Mouse (Mus musculus): ENCODE results near the gene C530008M17Rik. TPM values are rescaled to one million over a fixed set of nuclear protein-coding genes. Genes with fewer than 3 reads are reported as not detected.

Gene C530008M17Rik
- polyA plus RNA-seq, 1 experiment from 2014 or later: 37.4 TPM

GRCm38 (mm10) chr5:76691706-76692424 is 35.6 kb downstream of the C530008M17Rik start:
- H3K9ac ChIP-seq (ENCODE audit: low read length): no peak overlapping the region
- no peak overlapping the region for H3K4me3 ChIP-seq (ENCODE audit: low read length)
- H3K4me2 ChIP-seq (ENCODE audit: low read depth, low read length): no peak overlapping the region
- H3K36me3 ChIP-seq (ENCODE audit: control insufficient read depth, insufficient read depth): no peaks in the 10 kb centered on the region
- H3K27ac ChIP-seq (ENCODE audit: low read length): no peak overlapping the region
- 71% methylated on average over 12 of the region's 12 CpGs for WGBS
- H3K27me3 ChIP-seq (ENCODE audit: control insufficient read depth, insufficient read depth, low read length): no peaks in the 10 kb centered on the region
- no peak for ATAC-seq (replicated peaks; ENCODE audit: extremely low read depth, insufficient read depth, low FRiP score)
- no peaks in the 10 kb centered on the region for H3K9me3 ChIP-seq (replicated peaks; ENCODE audit: control insufficient read depth, low read length)
- H3K4me1 ChIP-seq (ENCODE audit: control insufficient read depth, insufficient read depth, low read length): no peaks in the 10 kb centered on the region

- peaks cover 9% of the 10 kb centered on the region; the same call in 1 of the 2 replicates for H3K4me1 ChIP-seq (ENCODE audit: control insufficient read depth, insufficient read depth, low read length)
- H3K4me2 ChIP-seq (ENCODE audit: low read depth, low read length): no peak overlapping the region
- no peak for ATAC-seq (replicated peaks; ENCODE audit: extremely low read depth, insufficient read depth, low FRiP score)
- H3K27ac ChIP-seq (ENCODE audit: low read length): no peak overlapping the region
- H3K27me3 ChIP-seq (ENCODE audit: control insufficient read depth, insufficient read depth, low read length): no peaks in the 10 kb centered on the region
- H3K4me3 ChIP-seq (ENCODE audit: low read length): no peak overlapping the region
- H3K9ac ChIP-seq (ENCODE audit: low read length): no peak overlapping the region
- H3K36me3 ChIP-seq (ENCODE audit: control insufficient read depth, insufficient read depth): no peaks in the 10 kb centered on the region
- H3K9me3 ChIP-seq (replicated peaks; ENCODE audit: control insufficient read depth, low read length): no peaks in the 10 kb centered on the region
- 77% methylated on average over 7 of the region's 7 CpGs for WGBS
These were observed 41.2 kb downstream of the C530008M17Rik start for GRCm38 (mm10) chr5:76697536-76697935.

GRCm38 (mm10) chr5:76698187-76698586 is 41.9 kb downstream of the C530008M17Rik start:
- Histone ChIP-seq H3K4me2 (ENCODE audit: low read depth, low read length) (no peak overlapping the region), H3K27me3 (ENCODE audit: control insufficient read depth, insufficient read depth, low read length) (no peaks in the 10 kb centered on the region), H3K27ac (ENCODE audit: low read length) (no peak overlapping the region), H3K9me3 (replicated peaks; ENCODE audit: control insufficient read depth, low read length) (no peaks in the 10 kb centered on the region), H3K4me3 (ENCODE audit: low read length) (no peak overlapping the region), H3K9ac (ENCODE audit: low read length) (no peak overlapping the region), H3K36me3 (ENCODE audit: control insufficient read depth, insufficient read depth) (no peaks in the 10 kb centered on the region), H3K4me1 (ENCODE audit: control insufficient read depth, insufficient read depth, low read length) (peaks cover 10% of the 10 kb centered on the region; the same call in 1 of the 2 replicates)
- ATAC-seq (replicated peaks; ENCODE audit: extremely low read depth, insufficient read depth, low FRiP score): no peak
- WGBS: 56% methylated on average over 2 of the region's 2 CpGs

- no peak overlapping the region for H3K4me2 ChIP-seq (ENCODE audit: low read depth, low read length)
- H3K4me3 ChIP-seq (ENCODE audit: low read length): no peak overlapping the region
- ATAC-seq (replicated peaks; ENCODE audit: extremely low read depth, insufficient read depth, low FRiP score): peak; percentile 81
- 76% methylated on average over 13 of the region's 13 CpGs for WGBS
- no peak overlapping the region for H3K9ac ChIP-seq (ENCODE audit: low read length)
- H3K27ac ChIP-seq (ENCODE audit: low read length): peak overlapping the region; percentile 66
- H3K27me3 ChIP-seq (ENCODE audit: control insufficient read depth, insufficient read depth, low read length): no peaks in the 10 kb centered on the region
- no peaks in the 10 kb centered on the region for H3K9me3 ChIP-seq (replicated peaks; ENCODE audit: control insufficient read depth, low read length)
- peaks cover 10% of the 10 kb centered on the region; the same call in 1 of the 2 replicates for H3K4me1 ChIP-seq (ENCODE audit: control insufficient read depth, insufficient read depth, low read length)
- H3K36me3 ChIP-seq (ENCODE audit: control insufficient read depth, insufficient read depth): no peaks in the 10 kb centered on the region
These were observed 45.0 kb downstream of the C530008M17Rik start for GRCm38 (mm10) chr5:76701127-76701853.

- H3K36me3 ChIP-seq (ENCODE audit: control insufficient read depth, insufficient read depth): no peaks in the 10 kb centered on the region
These were observed 45.8 kb downstream of the C530008M17Rik start for GRCm38 (mm10) chr5:76702104-76702503.

GRCm38 (mm10) chr5:76702646-76703045 is 46.3 kb downstream of the C530008M17Rik start:
- 27% methylated on average over 12 of the region's 12 CpGs for WGBS
- no peaks in the 10 kb centered on the region for H3K36me3 ChIP-seq (ENCODE audit: control insufficient read depth, insufficient read depth)
- H3K27ac ChIP-seq (ENCODE audit: low read length): no peak overlapping the region
- H3K9me3 ChIP-seq (replicated peaks; ENCODE audit: control insufficient read depth, low read length): no peaks in the 10 kb centered on the region
- no peak overlapping the region for H3K9ac ChIP-seq (ENCODE audit: low read length)
- H3K4me2 ChIP-seq (ENCODE audit: low read depth, low read length): peak overlapping the region; percentile 47
- no peak overlapping the region for H3K4me3 ChIP-seq (ENCODE audit: low read length)
- H3K4me1 ChIP-seq (ENCODE audit: control insufficient read depth, insufficient read depth, low read length): peaks cover 10% of the 10 kb centered on the region; the same call in 1 of the 2 replicates
- no peaks in the 10 kb centered on the region for H3K27me3 ChIP-seq (ENCODE audit: control insufficient read depth, insufficient read depth, low read length)
- ATAC-seq (replicated peaks; ENCODE audit: extremely low read depth, insufficient read depth, low FRiP score): no peak

More at GRCm38 (mm10) chr5:76702104-76702503, 45.8 kb downstream of the C530008M17Rik start:
- 52% methylated on average over 9 of the region's 9 CpGs for WGBS
- H3K27ac ChIP-seq (ENCODE audit: low read length): no peak overlapping the region
- H3K4me2 ChIP-seq (ENCODE audit: low read depth, low read length): no peak overlapping the region
- no peak for ATAC-seq (replicated peaks; ENCODE audit: extremely low read depth, insufficient read depth, low FRiP score)
- no peak overlapping the region for H3K4me3 ChIP-seq (ENCODE audit: low read length)
- H3K27me3 ChIP-seq (ENCODE audit: control insufficient read depth, insufficient read depth, low read length): no peaks in the 10 kb centered on the region
- H3K9me3 ChIP-seq (replicated peaks; ENCODE audit: control insufficient read depth, low read length): no peaks in the 10 kb centered on the region
- peaks cover 10% of the 10 kb centered on the region; the same call in 1 of the 2 replicates for H3K4me1 ChIP-seq (ENCODE audit: control insufficient read depth, insufficient read depth, low read length)
- no peak overlapping the region for H3K9ac ChIP-seq (ENCODE audit: low read length)

GRCm38 (mm10) chr5:76705307-76706173 is 49.2 kb downstream of the C530008M17Rik start:
- Histone ChIP-seq H3K9me3 (replicated peaks; ENCODE audit: control insufficient read depth, low read length) (no peaks in the 10 kb centered on the region), H3K4me1 (ENCODE audit: control insufficient read depth, insufficient read depth, low read length) (peaks cover 10% of the 10 kb centered on the region; the same call in 1 of the 2 replicates), H3K27me3 (ENCODE audit: control insufficient read depth, insufficient read depth, low read length) (no peaks in the 10 kb centered on the region), H3K27ac (ENCODE audit: low read length) (no peak overlapping the region), H3K9ac (ENCODE audit: low read length) (no peak overlapping the region), H3K4me2 (ENCODE audit: low read depth, low read length) (no peak overlapping the region), H3K4me3 (ENCODE audit: low read length) (no peak overlapping the region), H3K36me3 (ENCODE audit: control insufficient read depth, insufficient read depth) (no peaks in the 10 kb centered on the region)
- ATAC-seq (replicated peaks; ENCODE audit: extremely low read depth, insufficient read depth, low FRiP score): no peak
- WGBS: 79% methylated on average over 11 of the region's 11 CpGs

GRCm38 (mm10) chr5:76707072-76707471 is 50.8 kb downstream of the C530008M17Rik start:
- no peak for ATAC-seq (replicated peaks; ENCODE audit: extremely low read depth, insufficient read depth, low FRiP score)
- WGBS: 78% methylated on average over 3 of the region's 3 CpGs
- Histone ChIP-seq H3K4me3 (ENCODE audit: low read length) (no peak overlapping the region), H3K27ac (ENCODE audit: low read length) (no peak overlapping the region), H3K4me1 (ENCODE audit: control insufficient read depth, insufficient read depth, low read length) (peaks cover 3% of the 10 kb centered on the region; the same call in 1 of the 2 replicates), H3K9ac (ENCODE audit: low read length) (no peak overlapping the region), H3K4me2 (ENCODE audit: low read depth, low read length) (no peak overlapping the region), H3K9me3 (replicated peaks; ENCODE audit: control insufficient read depth, low read length) (no peaks in the 10 kb centered on the region), H3K27me3 (ENCODE audit: control insufficient read depth, insufficient read depth, low read length) (no peaks in the 10 kb centered on the region), H3K36me3 (ENCODE audit: control insufficient read depth, insufficient read depth) (no peaks in the 10 kb centered on the region)

Measured in heart, embryonic 16.5 days (tissue).